Mouse (Mus musculus) cerebellum, adult 2 months (tissue): ENCODE data around the gene Sh3bp2.

ENCODE experiments used
- CTCF ChIP-seq: fragments of 200-500 bp; IDR thresholded peaks from 2 replicates; pipeline ENCODE4 v1.5.1; 2011; ENCODE audit warnings: low read depth, mild to moderate bottlenecking, control low read depth, low read length, moderate library complexity, borderline replicate concordance; ENCODE audit not compliant: insufficient read depth
- POLR2A ChIP-seq: fragments of 200-500 bp; IDR thresholded peaks from 2 replicates; pipeline ENCODE4 v1.6.1; 2011; ENCODE audit warnings: low read length, control low read depth, borderline replicate concordance; ENCODE audit not compliant: insufficient read depth

GRCm38 (mm10) chr5:34519389-34519910, 6.2 kb upstream of the Sh3bp2 start:
- TF ChIP-seq POLR2A = no peak
- no peak for TF ChIP-seq CTCF
